Mouse (Mus musculus): Measurements from ENCODE around the gene Fam208a. TPM values are rescaled to one million over a fixed set of nuclear protein-coding genes. Genes with fewer than 3 reads are reported as not detected.

Gene Fam208a
- 89.9 and 91.2 TPM in 2 replicates for total RNA-seq (2017)

GRCm38 (mm10) chr14:27428573-27428972 is at the start of gene Fam208a:
Fam208a (plus strand) TSS chr14:27428834.
- ATAC-seq (ENCODE audit: extremely low read depth, insufficient number of reproducible peaks, low FRiP score, poor library complexity, severe bottlenecking), result peak; percentile 94

- peak; percentile 57 for ATAC-seq (ENCODE audit: extremely low read depth, insufficient number of reproducible peaks, low FRiP score, poor library complexity, severe bottlenecking)
These were observed 49.2 kb upstream of the Fam208a start for GRCm38 (mm10) chr14:27379404-27379803.

GRCm38 (mm10) chr14:27381459-27381858 is 47.2 kb upstream of the Fam208a start:
- ATAC-seq (ENCODE audit: extremely low read depth, insufficient number of reproducible peaks, low FRiP score, poor library complexity, severe bottlenecking), result no peak

- ATAC-seq (ENCODE audit: extremely low read depth, insufficient number of reproducible peaks, low FRiP score, poor library complexity, severe bottlenecking), result no peak
These were observed 45.3 kb upstream of the Fam208a start for GRCm38 (mm10) chr14:27383321-27383830.

GRCm38 (mm10) chr14:27384143-27384542 is 44.5 kb upstream of the Fam208a start:
- ATAC-seq (ENCODE audit: extremely low read depth, insufficient number of reproducible peaks, low FRiP score, poor library complexity, severe bottlenecking), result peak; percentile 4; the same call in 1 of the 2 replicates

- no peak for ATAC-seq (ENCODE audit: extremely low read depth, insufficient number of reproducible peaks, low FRiP score, poor library complexity, severe bottlenecking)
These were observed 40.0 kb upstream of the Fam208a start for GRCm38 (mm10) chr14:27388616-27389015.

- no peak for ATAC-seq (ENCODE audit: extremely low read depth, insufficient number of reproducible peaks, low FRiP score, poor library complexity, severe bottlenecking)
These were observed 38.9 kb upstream of the Fam208a start for GRCm38 (mm10) chr14:27389722-27390121.

GRCm38 (mm10) chr14:27390663-27391062 is 38.0 kb upstream of the Fam208a start:
- no peak for ATAC-seq (ENCODE audit: extremely low read depth, insufficient number of reproducible peaks, low FRiP score, poor library complexity, severe bottlenecking)

- no peak for ATAC-seq (ENCODE audit: extremely low read depth, insufficient number of reproducible peaks, low FRiP score, poor library complexity, severe bottlenecking)
These were observed 36.8 kb upstream of the Fam208a start for GRCm38 (mm10) chr14:27391776-27392308.

GRCm38 (mm10) chr14:27392660-27393059 is 36.0 kb upstream of the Fam208a start:
- ATAC-seq (ENCODE audit: extremely low read depth, insufficient number of reproducible peaks, low FRiP score, poor library complexity, severe bottlenecking), result no peak

GRCm38 (mm10) chr14:27393806-27394205 is 34.8 kb upstream of the Fam208a start:
- no peak for ATAC-seq (ENCODE audit: extremely low read depth, insufficient number of reproducible peaks, low FRiP score, poor library complexity, severe bottlenecking)

GRCm38 (mm10) chr14:27396424-27396823 is 32.2 kb upstream of the Fam208a start:
- no peak for ATAC-seq (ENCODE audit: extremely low read depth, insufficient number of reproducible peaks, low FRiP score, poor library complexity, severe bottlenecking)

GRCm38 (mm10) chr14:27397526-27397925 is 31.1 kb upstream of the Fam208a start:
- ATAC-seq (ENCODE audit: extremely low read depth, insufficient number of reproducible peaks, low FRiP score, poor library complexity, severe bottlenecking), result peak; percentile 59; the same call in 1 of the 2 replicates

- no peak for ATAC-seq (ENCODE audit: extremely low read depth, insufficient number of reproducible peaks, low FRiP score, poor library complexity, severe bottlenecking)
These were observed 28.1 kb upstream of the Fam208a start for GRCm38 (mm10) chr14:27400495-27400894.

- no peak for ATAC-seq (ENCODE audit: extremely low read depth, insufficient number of reproducible peaks, low FRiP score, poor library complexity, severe bottlenecking)
These were observed 26.8 kb upstream of the Fam208a start for GRCm38 (mm10) chr14:27401717-27402278.

GRCm38 (mm10) chr14:27402332-27403250 is 26.0 kb upstream of the Fam208a start:
- ATAC-seq (ENCODE audit: extremely low read depth, insufficient number of reproducible peaks, low FRiP score, poor library complexity, severe bottlenecking), result no peak

GRCm38 (mm10) chr14:27405452-27405851 is 23.2 kb upstream of the Fam208a start:
- peak; percentile 91 for ATAC-seq (ENCODE audit: extremely low read depth, insufficient number of reproducible peaks, low FRiP score, poor library complexity, severe bottlenecking)

- no peak for ATAC-seq (ENCODE audit: extremely low read depth, insufficient number of reproducible peaks, low FRiP score, poor library complexity, severe bottlenecking)
These were observed 22.7 kb upstream of the Fam208a start for GRCm38 (mm10) chr14:27405947-27406346.

- no peak for ATAC-seq (ENCODE audit: extremely low read depth, insufficient number of reproducible peaks, low FRiP score, poor library complexity, severe bottlenecking)
These were observed 20.4 kb upstream of the Fam208a start for GRCm38 (mm10) chr14:27408240-27408639.

- ATAC-seq (ENCODE audit: extremely low read depth, insufficient number of reproducible peaks, low FRiP score, poor library complexity, severe bottlenecking), result no peak
These were observed 19.0 kb upstream of the Fam208a start for GRCm38 (mm10) chr14:27409662-27410061.

Data from neutrophil, adult 5-6 weeks (primary cell).